Mouse (Mus musculus) heart, adult 18-20 months (tissue): ENCODE measurements around the gene Dctpp1. TPM values are rescaled to one million over a fixed set of nuclear protein-coding genes. Genes with fewer than 3 reads are reported as not detected.

Experiments used
- DNase-seq, 2 experiments: peaks; one replicate each; pipeline ENCODE4 v3.0.0; 2021 to 2022; ENCODE audit warnings: mixed read lengths in 1 of 2
- long read RNA-seq, 2 experiments: library from polyadenylated mRNA; stranded (forward); transcript quantifications; one replicate each; pipeline ENCODE4 v2.0.0; 2021
- total RNA-seq, 2 experiments: library from RNA; stranded (reverse); gene quantifications; 2 replicates each; pipeline ENCODE4 v1.2.3; 2021

Dctpp1 gene
- total RNA-seq: 10 to 100 TPM; 40.3 to 42.0 TPM
- long read RNA-seq, experiment 1, transcript Dctpp1-201 (3 exons, 676 nt): major isoform, 32 of 34 reads
- long read RNA-seq, experiment 1, partial matches to known transcripts: 2 of 34 reads
- long read RNA-seq, experiment 1, other reads (novel, unspliced or antisense): 0 of 34 reads
- long read RNA-seq, experiment 2, transcript Dctpp1-201 (3 exons, 676 nt): major isoform, 31 of 32 reads
- long read RNA-seq, experiment 2, partial matches to known transcripts: 1 of 32 reads
- long read RNA-seq, experiment 2, other reads (novel, unspliced or antisense): 0 of 32 reads

- peak; percentile 99 for DNase-seq
Measured at GRCm38 (mm10) chr7:127260309-127261111, at the start of gene Dctpp1. Dctpp1 (minus strand) TSS chr7:127260709.

GRCm38 (mm10) chr7:127309951-127310350 is 49.4 kb upstream of the Dctpp1 start:
- no peak for DNase-seq

GRCm38 (mm10) chr7:127308887-127309286 is 48.4 kb upstream of the Dctpp1 start:
- peak; percentile 54 to 80 for DNase-seq

GRCm38 (mm10) chr7:127308431-127308830 is 47.9 kb upstream of the Dctpp1 start:
- no peak for DNase-seq

- no peak for DNase-seq
Measured at GRCm38 (mm10) chr7:127297586-127298193, 37.2 kb upstream of the Dctpp1 start.

GRCm38 (mm10) chr7:127296786-127297555 is 36.5 kb upstream of the Dctpp1 start:
- no peak for DNase-seq

- DNase-seq: no peak
Measured at GRCm38 (mm10) chr7:127296098-127296497, 35.6 kb upstream of the Dctpp1 start, which contains the start of gene Itgal. Itgal (plus strand) TSS chr7:127296260.

- peak in 1 of 2 experiments; percentile 25 for DNase-seq
Measured at GRCm38 (mm10) chr7:127290142-127290541, 29.6 kb upstream of the Dctpp1 start.

- DNase-seq: peak in 1 of 2 experiments; percentile 17
Measured at GRCm38 (mm10) chr7:127289306-127289705, 28.8 kb upstream of the Dctpp1 start.

- no peak for DNase-seq
Measured at GRCm38 (mm10) chr7:127287940-127288339, 27.4 kb upstream of the Dctpp1 start.

- DNase-seq: no peak
Measured at GRCm38 (mm10) chr7:127285154-127285553, 24.6 kb upstream of the Dctpp1 start.

- no peak for DNase-seq
Measured at GRCm38 (mm10) chr7:127282190-127282589, 21.7 kb upstream of the Dctpp1 start.

GRCm38 (mm10) chr7:127281114-127281513 is 20.6 kb upstream of the Dctpp1 start:
- no peak for DNase-seq

GRCm38 (mm10) chr7:127280092-127280491 is 19.6 kb upstream of the Dctpp1 start:
- DNase-seq: peak in 1 of 2 experiments; percentile 50

- peak in 1 of 2 experiments; percentile 25 for DNase-seq
Measured at GRCm38 (mm10) chr7:127278311-127278710, 17.8 kb upstream of the Dctpp1 start.

GRCm38 (mm10) chr7:127276519-127276961 is 16.0 kb upstream of the Dctpp1 start:
- no peak for DNase-seq

GRCm38 (mm10) chr7:127273925-127274789 is 13.6 kb upstream of the Dctpp1 start, which contains the start of gene Sephs2:
Sephs2 (minus strand) TSS chr7:127274055.
- peak; percentile 96 to 99 for DNase-seq

- DNase-seq: peak in 1 of 2 experiments; percentile 45
Measured at GRCm38 (mm10) chr7:127273118-127273923, 12.8 kb upstream of the Dctpp1 start.

GRCm38 (mm10) chr7:127272566-127272965 is 12.1 kb upstream of the Dctpp1 start:
- DNase-seq: no peak

GRCm38 (mm10) chr7:127271093-127271492 is 10.6 kb upstream of the Dctpp1 start:
- no peak for DNase-seq
